ENCODE assay signal across 8 mouse cellular contexts in genomic region chr5:44593522-44594218, GRCm38 (mm10).
DNase-seq lines count a peak whose midpoint lies in the region; ATAC-seq and TF ChIP-seq lines count a peak whose summit lies in the region.

No protein-coding gene starts in this region.

- no peak for TF ChIP-seq CTCF in intestine, postnatal 0 days (IDR thresholded peaks at IDR 0.05; ENCODE audit: low read depth)
- no peak for TF ChIP-seq CTCF in stomach, postnatal 0 days (IDR thresholded peaks at IDR 0.05; ENCODE audit: low read depth)

- H3K9ac ChIP-seq in lung, embryonic 16.5 days (ENCODE audit: low read length) = peak overlapping the region; percentile 41; the same call in 1 of the 2 replicates
- H3K9ac ChIP-seq in intestine, postnatal 0 days (ENCODE audit: low read depth, low read length) = no peak overlapping the region
- peak overlapping the region; percentile 39; the same call in 1 of the 2 replicates for H3K9ac ChIP-seq in limb, embryonic 13.5 days
- H3K9ac ChIP-seq in stomach, postnatal 0 days (ENCODE audit: low read length) = 0 out of 2 replicates have a peak overlapping the region, but pooled peaks have one; percentile 41

- H3K27me3 ChIP-seq in lung, embryonic 16.5 days (ENCODE audit: control insufficient read depth, insufficient read depth, low read depth, low read length) = no peaks in the 10 kb centered on the region
- no peaks in the 10 kb centered on the region for H3K27me3 ChIP-seq in intestine, postnatal 0 days (replicated peaks; ENCODE audit: control insufficient read depth, insufficient read depth, low read length)
- no peaks in the 10 kb centered on the region for H3K27me3 ChIP-seq in limb, embryonic 13.5 days
- H3K27me3 ChIP-seq in stomach, postnatal 0 days (ENCODE audit: control insufficient read depth, insufficient read depth, low read length) = no peaks in the 10 kb centered on the region

- no peak; the same call in 1 of the 2 replicates for ATAC-seq in lung, embryonic 16.5 days (ENCODE audit: low read depth)
- ATAC-seq in intestine, postnatal 0 days = no peak
- peak; percentile 41; the same call in 1 of the 2 replicates for ATAC-seq in limb, embryonic 13.5 days (ENCODE audit: low FRiP score, low read depth)
- ATAC-seq in stomach, postnatal 0 days (ENCODE audit: low FRiP score, low TSS enrichment) = no peak

- peak overlapping the region; percentile 35; the same call in 1 of the 2 replicates for H3K4me2 ChIP-seq in lung, embryonic 16.5 days (ENCODE audit: low read depth, low read length)
- H3K4me2 ChIP-seq in intestine, postnatal 0 days (replicated peaks; ENCODE audit: low read depth) = peak overlapping the region; percentile 7; the same call in 1 of the 2 replicates
- peak overlapping the region; percentile 48 for H3K4me2 ChIP-seq in limb, embryonic 13.5 days (replicated peaks)
- H3K4me2 ChIP-seq in stomach, postnatal 0 days (replicated peaks; ENCODE audit: low read depth) = peak overlapping the region; percentile 32; the same call in 1 of the 2 replicates

- H3K4me1 ChIP-seq in lung, embryonic 16.5 days (replicated peaks; ENCODE audit: control insufficient read depth, insufficient read depth, low read length) = peaks cover 8% of the 10 kb centered on the region
- no peaks in the 10 kb centered on the region for H3K4me1 ChIP-seq in intestine, postnatal 0 days (replicated peaks; ENCODE audit: control insufficient read depth, insufficient read depth, low read length)
- H3K4me1 ChIP-seq in limb, embryonic 13.5 days = peaks cover 24% of the 10 kb centered on the region
- no peaks in the 10 kb centered on the region for H3K4me1 ChIP-seq in stomach, postnatal 0 days (replicated peaks; ENCODE audit: control insufficient read depth, insufficient read depth)

- no peaks in the 10 kb centered on the region for H3K36me3 ChIP-seq in lung, embryonic 16.5 days (ENCODE audit: control insufficient read depth, insufficient read depth, low read length)
- no peaks in the 10 kb centered on the region for H3K36me3 ChIP-seq in intestine, postnatal 0 days (ENCODE audit: control insufficient read depth, insufficient read depth)
- no peaks in the 10 kb centered on the region for H3K36me3 ChIP-seq in limb, embryonic 13.5 days
- H3K36me3 ChIP-seq in stomach, postnatal 0 days (ENCODE audit: control insufficient read depth, insufficient read depth, low read length) = no peaks in the 10 kb centered on the region

- DNase-seq in adrenal gland, adult 2 months = peak; percentile 20
- no peak for DNase-seq in adrenal gland, adult 8-10 months
- DNase-seq in lung, postnatal 36 days = no peak
- DNase-seq in stomach, postnatal 0 days (ENCODE audit: low spot score) = no peak
- DNase-seq in retina, embryonic 14.5 days (ENCODE audit: low spot score) = no peak

- H3K9me3 ChIP-seq in lung, embryonic 16.5 days (ENCODE audit: control insufficient read depth, low read length) = no peaks in the 10 kb centered on the region
- H3K9me3 ChIP-seq in intestine, postnatal 0 days (ENCODE audit: control insufficient read depth) = no peaks in the 10 kb centered on the region
- H3K9me3 ChIP-seq in limb, embryonic 13.5 days = no peaks in the 10 kb centered on the region
- H3K9me3 ChIP-seq in stomach, postnatal 0 days (ENCODE audit: control insufficient read depth, low read length) = no peaks in the 10 kb centered on the region

- peak overlapping the region; percentile 61 for H3K27ac ChIP-seq in lung, embryonic 16.5 days (ENCODE audit: low read length)
- H3K27ac ChIP-seq in intestine, postnatal 0 days (ENCODE audit: low read depth, low read length) = peak overlapping the region; percentile 21; the same call in 1 of the 2 replicates
- peak overlapping the region; percentile 87 for H3K27ac ChIP-seq in limb, embryonic 13.5 days
- peak overlapping the region; percentile 81 for H3K27ac ChIP-seq in stomach, postnatal 0 days (replicated peaks)

- H3K4me3 ChIP-seq in lung, embryonic 16.5 days (ENCODE audit: low read length) = no peak overlapping the region
- H3K4me3 ChIP-seq in intestine, postnatal 0 days (ENCODE audit: low read depth, low read length) = no peak overlapping the region
- peak overlapping the region; percentile 10; the same call in 1 of the 2 replicates for H3K4me3 ChIP-seq in limb, embryonic 13.5 days
- no peak overlapping the region for H3K4me3 ChIP-seq in stomach, postnatal 0 days (ENCODE audit: low read depth, low read length)

- TF ChIP-seq EP300 in stomach, postnatal 0 days (optimal IDR thresholded peaks at IDR 0.05) = no peak

- WGBS in lung, embryonic 16.5 days = 53% methylated on average over 15 of the region's 15 CpGs
- WGBS in intestine, postnatal 0 days = 54% methylated on average over 15 of the region's 15 CpGs
- WGBS in limb, embryonic 13.5 days = 22% methylated on average over 15 of the region's 15 CpGs
- WGBS in stomach, postnatal 0 days = 41% methylated on average over 15 of the region's 15 CpGs

Comparison
In these comparisons a context has a peak if more than half of its experiments do, and no peak if none do; other contexts are left out.
1. H3K27ac ChIP-seq: peak in every context shown above with its lines; median percentile 87 in limb, embryonic 13.5 days; 81 in stomach, postnatal 0 days; 61 in lung, embryonic 16.5 days; 21 in intestine, postnatal 0 days.